In the genomic region with DNA sequence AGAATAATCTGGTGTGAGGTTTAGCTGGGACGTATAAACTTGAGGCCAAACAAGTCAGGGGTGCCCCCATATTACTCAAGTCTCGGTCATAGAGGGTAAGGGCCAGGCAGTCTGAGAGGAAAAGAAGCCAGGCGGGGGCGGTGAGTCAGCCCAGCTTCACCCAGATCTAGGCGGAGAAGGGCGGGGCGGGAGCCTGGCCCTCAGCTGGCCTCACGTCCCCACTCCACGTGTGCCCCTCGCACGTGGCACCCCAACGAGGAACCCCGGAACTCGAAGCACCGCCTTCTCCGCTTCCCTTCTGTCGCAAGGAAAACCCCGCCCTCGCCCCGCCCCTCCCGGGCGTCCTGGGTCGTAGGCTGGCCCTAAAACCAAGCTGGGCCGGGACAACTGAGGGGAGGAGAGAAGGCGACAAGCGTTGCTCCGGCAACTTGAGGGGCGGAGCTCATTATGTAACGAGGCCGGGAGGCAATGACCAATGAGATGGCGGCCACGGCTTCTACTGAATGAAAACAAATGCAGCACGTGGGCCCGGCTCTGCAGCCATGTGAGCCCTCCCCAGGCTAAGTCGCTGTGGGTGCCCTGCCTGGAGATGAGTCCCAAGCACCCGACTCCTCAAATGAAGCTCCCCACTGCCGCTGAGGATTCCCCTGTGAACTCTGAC, we compare ENCODE assay signal across 8 mouse cellular contexts. TPM values are rescaled to one million over a fixed set of nuclear protein-coding genes. Genes with fewer than 3 reads are reported as not detected.
DNase-seq lines count a peak whose midpoint lies in the region.

No protein-coding gene starts in this region.

- H3K4me3 ChIP-seq in hindbrain, embryonic 10.5 days: peak overlapping the region; percentile 53

- peak overlapping the region; percentile 72 for H3K27ac ChIP-seq in hindbrain, embryonic 10.5 days

- peak; percentile 96 for DNase-seq in MEL-GATA-1-ER (ENCODE audit: extremely low read depth, low read depth)
- DNase-seq in cerebellum, adult 8-10 months: peak; percentile 99
- DNase-seq in forelimb bud, embryonic 11.5 days (ENCODE audit: low read depth, low spot score): peak; percentile 93
- DNase-seq in hindbrain, embryonic 10.5 days (ENCODE audit: low spot score): peak; percentile 94
- DNase-seq in layer of hippocampus, postnatal 10 days (ENCODE audit: low spot score in 2 of 2): peak; percentile 97 to 98
- DNase-seq in lung, postnatal 10 days: peak; percentile 100
- DNase-seq in ovary, postnatal 36 days (ENCODE audit: low spot score): peak; percentile 99
- peak; percentile 97 for DNase-seq in thymus, postnatal 25 days

- peaks cover 25% of the 10 kb centered on the region for H3K36me3 ChIP-seq in hindbrain, embryonic 10.5 days

- H3K4me1 ChIP-seq in hindbrain, embryonic 10.5 days (replicated peaks): peaks cover 70% of the 10 kb centered on the region

- H3K27me3 ChIP-seq in hindbrain, embryonic 10.5 days (ENCODE audit: insufficient read depth, poor library complexity, severe bottlenecking): peaks cover 7% of the 10 kb centered on the region; the same call in 1 of the 2 replicates

- WGBS in hindbrain, embryonic 10.5 days: under 1% methylated on average over 37 of the region's 37 CpGs

- no peaks in the 10 kb centered on the region for H3K9me3 ChIP-seq in hindbrain, embryonic 10.5 days

RNA-seq across cellular contexts. Expression of a gene that starts 1.4 kb away (rescaled TPM):
- polyA plus RNA-seq in hindbrain, embryonic 10.5 days (2016; fragmentation: Nextera tagmentation; extraction: Ambion mirVana): 1.2 and 1.5 TPM in 2 replicates
- total RNA-seq in layer of hippocampus, postnatal 10 days (2021): 10 to 100 TPM; 39.1 to 41.5 TPM

RNA-seq across cellular contexts. Expression of a gene that starts 21.6 kb away (rescaled TPM):
- 24.4 and 25.2 TPM in 2 replicates for polyA plus RNA-seq in hindbrain, embryonic 10.5 days (2016; fragmentation: Nextera tagmentation; extraction: Ambion mirVana)
- total RNA-seq in layer of hippocampus, postnatal 10 days (2021): 100 to 1,000 TPM; 147 to 157 TPM

RNA-seq across cellular contexts. Expression of a gene that starts 30.9 kb away (rescaled TPM):
- 49.5 and 55.9 TPM in 2 replicates for polyA plus RNA-seq in hindbrain, embryonic 10.5 days (2016; fragmentation: Nextera tagmentation; extraction: Ambion mirVana)
- 10 to 100 TPM; 65.8 to 66.3 TPM for total RNA-seq in layer of hippocampus, postnatal 10 days (2021)

RNA-seq across cellular contexts. Expression of a gene that starts 33.3 kb away (rescaled TPM):
- polyA plus RNA-seq in hindbrain, embryonic 10.5 days (2016; fragmentation: Nextera tagmentation; extraction: Ambion mirVana): 12.8 and 22.2 TPM in 2 replicates
- total RNA-seq in layer of hippocampus, postnatal 10 days (2021): 1,000 to 10,000 TPM; 1,331 to 1,411 TPM

RNA-seq across cellular contexts. Expression of a gene that starts 44.5 kb away (rescaled TPM):
- 76.9 and 83.6 TPM in 2 replicates for polyA plus RNA-seq in hindbrain, embryonic 10.5 days (2016; fragmentation: Nextera tagmentation; extraction: Ambion mirVana)
- total RNA-seq in layer of hippocampus, postnatal 10 days (2021): 100 to 1,000 TPM in 1 of 2 experiments, 10 to 100 TPM in 1; 93.8 to 103 TPM

Comparison
In these comparisons a context has a peak if more than half of its experiments do, and no peak if none do; other contexts are left out.
1. Peak in every context shown above with its lines: DNase-seq, H3K4me3 ChIP-seq and H3K27ac ChIP-seq.